Mouse (Mus musculus) Patski (cell line): ENCODE results near the gene Rbm6. TPM values are rescaled to one million over a fixed set of nuclear protein-coding genes. Genes with fewer than 3 reads are reported as not detected.

Experiments
- ATAC-seq: fragments of 100-300 bp; one replicate; pipeline ENCODE4 v1.8.0; 2021
- CTCF ChIA-PET: fragments of 350-600 bp; sonication (Branson Sonifier 250); formaldehyde crosslinking; loops from one replicate; lab custom pipeline; 2022; ENCODE audit warnings: inconsistent platforms; lab: Charles Lee
- POLR2A ChIA-PET: fragments of 350-600 bp; sonication (Branson Sonifier 250); formaldehyde crosslinking; loops from one replicate; lab custom pipeline; 2022; ENCODE audit warnings: antibody characterized with exemption, inconsistent platforms; lab: Charles Lee
- DNase-seq: peaks from one replicate; pipeline ENCODE4 v3.0.0-alpha.2; 2011; ENCODE audit warnings: low read depth, low spot score
- H3K27me3 ChIP-seq: fragments of 371-371 bp; one replicate; pipeline ENCODE4 v1.5.1; 2021
- CTCF ChIP-seq: fragments of 100-300 bp; IDR thresholded peaks from one replicate; pipeline ENCODE4 v1.5.1; 2021
- in situ Hi-C: fragments of 300-500 bp; cut with MboI; formaldehyde crosslinking; loops from 3 replicates; pipeline ENCODE4 v1.11.1; 2018; ENCODE audit warnings: low pct_unique_long_range_greater_than_20kb, mixed read lengths
- polyA plus RNA-seq: library from polyadenylated mRNA; unstranded; gene quantifications from one replicate; pipeline ENCODE4 v1.2.3, GENCODE M21; 2021

Rbm6 gene
- 54.2 TPM for polyA plus RNA-seq

- ChIA-PET CTCF (interaction anchor here (1.0 to 1.5 kb wide), 2 partner anchors 13 to 30 kb away, joined by 3 to 5 read pairs; no protein-coding TSS in a partner anchor), POLR2A (interaction anchor here (1.2 to 1.9 kb wide), 2 partner anchors 17 to 18 kb away, joined by 3 to 5 read pairs; no protein-coding TSS in a partner anchor)
These were observed at the start of gene Rbm6 for GRCm38 (mm10) chr9:107873137-107873536. Gene Rbm6 (minus strand): TSS chr9:107873237.

GRCm38 (mm10) chr9:107919441-107919840 is 46.4 kb upstream of the Rbm6 start:
- ChIA-PET POLR2A (no interaction called here), CTCF (interaction anchor here (1.8 kb wide), 1 partner anchor 14 kb away, joined by 12 read pairs; no protein-coding TSS in a partner anchor)
- ATAC-seq (no peak), DNase-seq (no peak)
- no peaks in the 10 kb centered on the region for H3K27me3 ChIP-seq
- TF ChIP-seq CTCF = no peak
- in situ Hi-C loops = no loop called here

More at GRCm38 (mm10) chr9:107873137-107873536, at the start of gene Rbm6:
- no peak for TF ChIP-seq CTCF
- in situ Hi-C loops = no loop called here
- peaks cover 4% of the 10 kb centered on the region for H3K27me3 ChIP-seq
- no peak for ATAC-seq
- peak; percentile 2 for DNase-seq

DNA sequence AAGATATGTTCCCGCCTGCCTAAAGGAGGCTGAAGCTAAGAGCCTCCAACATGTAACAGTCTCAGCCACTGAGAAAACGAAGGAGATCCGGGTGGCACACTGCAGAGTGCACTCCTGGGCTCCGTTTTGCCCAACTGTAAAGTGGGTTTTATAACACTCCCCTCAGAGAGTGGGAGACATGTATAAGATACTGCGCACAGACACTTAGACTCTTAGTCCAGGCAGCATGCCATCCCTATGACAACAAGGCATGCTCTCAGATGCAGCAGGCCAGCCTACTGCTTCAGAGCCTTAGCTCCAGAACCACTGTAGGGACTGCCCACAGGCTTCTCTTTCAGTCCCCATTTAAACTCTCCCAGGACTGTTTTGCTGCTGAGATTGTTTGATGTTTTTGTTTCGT is 45.8 kb upstream of the Rbm6 start:
- TF ChIP-seq CTCF = no peak

DNA sequence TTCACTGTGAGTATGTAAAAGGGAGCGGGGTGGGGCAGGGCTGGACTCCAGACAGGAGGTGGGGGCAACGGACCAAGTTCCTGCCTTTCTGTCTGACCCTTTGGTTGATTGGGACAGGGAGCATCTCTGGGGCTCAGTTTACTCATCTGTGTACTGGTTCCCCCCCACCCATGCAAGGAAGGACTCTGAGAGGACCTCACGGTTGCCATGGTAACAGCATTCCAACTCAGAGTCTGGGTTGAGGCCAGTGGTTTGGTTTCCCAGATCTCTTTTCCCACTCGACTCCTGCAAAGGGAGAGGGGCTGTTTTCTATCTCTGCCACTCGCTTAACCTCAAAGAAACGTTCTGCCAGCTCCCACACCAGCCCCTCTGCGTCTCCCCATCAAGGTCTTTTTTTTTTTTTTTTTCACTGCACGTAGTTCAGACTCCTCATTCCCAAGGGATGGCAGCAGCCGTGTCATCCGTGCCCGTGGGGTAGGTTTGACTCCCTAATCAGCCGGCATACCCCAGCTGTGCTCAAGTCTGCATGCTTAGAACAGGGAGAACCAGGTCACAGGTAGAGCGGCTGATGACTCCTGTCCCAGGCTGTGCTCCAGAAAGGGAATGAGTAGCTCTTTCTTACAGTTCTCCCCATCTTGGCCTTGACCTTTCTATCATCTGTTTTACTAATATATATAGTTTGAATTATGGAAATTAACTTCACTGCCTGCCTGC is 45.0 kb upstream of the Rbm6 start:
- POLR2A ChIA-PET = interaction anchor here (1.9 kb wide), 1 partner anchor 11 kb away, joined by 4 read pairs; the partner anchor contains the start of gene Mst1r
- no peak for DNase-seq
- ATAC-seq = no peak

More for the DNA sequence above, 45.8 kb upstream of the Rbm6 start:
- in situ Hi-C loops = no loop called here
- ATAC-seq (no peak), DNase-seq (no peak)
- no peaks in the 10 kb centered on the region for H3K27me3 ChIP-seq
- ChIA-PET CTCF (interaction anchor here (1.8 kb wide), 1 partner anchor 14 kb away, joined by 12 read pairs; no protein-coding TSS in a partner anchor), POLR2A (no interaction called here)

GRCm38 (mm10) chr9:107914764-107915420 is 41.9 kb upstream of the Rbm6 start:
- ChIA-PET CTCF (interaction anchor here (1.6 kb wide), 1 partner anchor 10 kb away, joined by 10 read pairs; no protein-coding TSS in a partner anchor), POLR2A (no interaction called here)
- H3K27me3 ChIP-seq = no peaks in the 10 kb centered on the region
- in situ Hi-C loops = no loop called here
- no peak for TF ChIP-seq CTCF
- ATAC-seq (no peak), DNase-seq (no peak)

More for the DNA sequence above, 45.0 kb upstream of the Rbm6 start:
- no peaks in the 10 kb centered on the region for H3K27me3 ChIP-seq
- no peak for TF ChIP-seq CTCF
- in situ Hi-C loops = no loop called here
- CTCF ChIA-PET = interaction anchor here (1.3 to 1.8 kb wide), 2 partner anchors 13 to 148 kb away, joined by 3 to 12 read pairs; no protein-coding TSS in a partner anchor

- DNase-seq (no peak), ATAC-seq (no peak)
- no peak for TF ChIP-seq CTCF
- H3K27me3 ChIP-seq = no peaks in the 10 kb centered on the region
- ChIA-PET POLR2A (interaction anchor here (1.1 kb wide), 1 partner anchor 17 kb away, joined by 3 read pairs; no protein-coding TSS in a partner anchor), CTCF (no interaction called here)
- in situ Hi-C loops = no loop called here
These were observed 37.2 kb upstream of the Rbm6 start for GRCm38 (mm10) chr9:107910025-107910769.

- ChIA-PET POLR2A (interaction anchor here (1.1 kb wide), 1 partner anchor 24 kb away, joined by 3 read pairs; no protein-coding TSS in a partner anchor), CTCF (interaction anchor here (1.4 to 7.9 kb wide), 2 partner anchors 24 to 53 kb away, joined by 3 to 65 read pairs; no protein-coding TSS in a partner anchor)
- DNase-seq (no peak), ATAC-seq (no peak)
- no peaks in the 10 kb centered on the region for H3K27me3 ChIP-seq
- in situ Hi-C loops = loop anchor here (5.0 kb wide), 1 partner anchor 54 kb away; no protein-coding TSS in a partner anchor
- TF ChIP-seq CTCF = no peak
These were observed 35.5 kb upstream of the Rbm6 start for GRCm38 (mm10) chr9:107908410-107909158.

- in situ Hi-C loops = loop anchor here (5.0 kb wide), 1 partner anchor 55 kb away; no protein-coding TSS in a partner anchor
- DNase-seq (no peak), ATAC-seq (no peak)
- POLR2A ChIA-PET = interaction anchor here (1.1 kb wide), 1 partner anchor 25 kb away, joined by 3 read pairs; no protein-coding TSS in a partner anchor
- TF ChIP-seq CTCF = no peak
- CTCF ChIA-PET = interaction anchor here (1.0 to 7.9 kb wide), 4 partner anchors 15 to 59 kb away, joined by 3 to 65 read pairs (median 4); no protein-coding TSS in a partner anchor
- H3K27me3 ChIP-seq = no peaks in the 10 kb centered on the region
These were observed 34.7 kb upstream of the Rbm6 start for GRCm38 (mm10) chr9:107907801-107908120.
